In the genomic region with DNA sequence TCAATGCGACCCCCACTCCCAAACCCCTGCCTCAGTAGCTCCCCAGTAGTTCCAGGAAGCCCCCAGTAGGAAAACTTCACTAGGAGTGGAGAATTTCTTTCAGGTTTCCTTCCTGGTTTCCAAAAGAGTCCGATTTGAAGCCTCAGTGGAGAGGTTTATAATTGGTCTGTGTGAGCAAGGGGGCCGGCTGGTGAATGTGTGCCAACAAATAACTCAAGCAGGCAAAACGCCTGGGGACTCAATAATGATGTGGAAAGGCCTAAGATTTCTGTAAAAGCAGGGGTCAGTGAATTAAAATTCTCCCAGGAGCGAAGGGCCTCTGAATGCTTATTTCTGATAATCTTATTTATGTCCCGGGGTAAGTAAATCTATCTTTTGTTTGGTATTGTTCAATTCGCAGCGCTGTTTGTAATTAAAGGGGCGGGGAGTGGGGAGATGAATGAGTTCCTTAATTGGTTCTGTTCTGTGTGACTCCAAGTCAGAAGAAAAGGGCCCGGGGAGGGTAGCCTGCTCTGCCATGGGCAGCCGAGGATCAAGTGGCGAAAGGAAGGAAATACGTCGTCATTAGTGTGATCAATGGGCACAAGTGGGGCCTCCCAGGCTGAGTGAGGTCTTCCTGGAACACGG, we compare ENCODE assay signal across 10 mouse cellular contexts. TPM values are rescaled to one million over a fixed set of nuclear protein-coding genes. Genes with fewer than 3 reads are reported as not detected.
DNase-seq lines count a peak whose midpoint lies in the region; ATAC-seq and TF ChIP-seq lines count a peak whose summit lies in the region.
"Had no signal": no experiment of that assay in that cellular context is flagged by ENCODE, and none has a peak within 500 bp of the region (broad histone marks: within the 10 kb centered on the region; RNA-seq: fewer than 3 reads in every experiment).

No protein-coding gene starts in this region.

- ATAC-seq in cerebellum, adult (ENCODE audit: insufficient number of reproducible peaks, low FRiP score, low TSS enrichment) = no peak
- no peak; the same call in 1 of the 2 replicates for ATAC-seq in embryonic facial prominence, embryonic 11.5 days (replicated peaks; ENCODE audit: insufficient number of reproducible peaks, low FRiP score, low TSS enrichment, low read depth)
- no peak for ATAC-seq in hindbrain, embryonic 14.5 days (ENCODE audit: low FRiP score)
- no peak; the same call in 1 of the 2 replicates for ATAC-seq in midbrain, embryonic 15.5 days (replicated peaks)
- ATAC-seq in lung, postnatal 0 days = no peak

- no peaks in the 10 kb centered on the region for H3K36me3 ChIP-seq in embryonic facial prominence, embryonic 11.5 days (replicated peaks; ENCODE audit: control insufficient read depth, insufficient read depth, low read depth, low read length)
- H3K36me3 ChIP-seq in hindbrain, embryonic 14.5 days (replicated peaks; ENCODE audit: control insufficient read depth, insufficient read depth) = no peaks in the 10 kb centered on the region
- H3K36me3 ChIP-seq in midbrain, embryonic 15.5 days (replicated peaks) = no peaks in the 10 kb centered on the region
- H3K36me3 ChIP-seq in lung, postnatal 0 days (ENCODE audit: insufficient read depth, low read length) = no peaks in the 10 kb centered on the region
- H3K36me3 ChIP-seq: liver, embryonic 15.5 days had no signal

- H3K27ac ChIP-seq in embryonic facial prominence, embryonic 11.5 days (replicated peaks; ENCODE audit: low read depth, low read length) = no peak overlapping the region
- H3K27ac ChIP-seq in hindbrain, embryonic 14.5 days = peak overlapping the region; percentile 70
- H3K27ac ChIP-seq in midbrain, embryonic 15.5 days = peak overlapping the region; percentile 68
- H3K27ac ChIP-seq in lung, postnatal 0 days (ENCODE audit: low read length) = no peak overlapping the region
- H3K27ac ChIP-seq: liver, embryonic 15.5 days had no signal

- TF ChIP-seq CTCF in lung, postnatal 0 days (IDR thresholded peaks at IDR 0.05) = no peak

- TF ChIP-seq EP300 in lung, postnatal 0 days (IDR thresholded peaks at IDR 0.05) = no peak

- H3K27me3 ChIP-seq in embryonic facial prominence, embryonic 11.5 days (ENCODE audit: control insufficient read depth, insufficient read depth, low read length) = no peaks in the 10 kb centered on the region
- H3K27me3 ChIP-seq in hindbrain, embryonic 14.5 days (ENCODE audit: control insufficient read depth, insufficient read depth, low read length) = no peaks in the 10 kb centered on the region; the same call in 1 of the 2 replicates
- no peaks in the 10 kb centered on the region for H3K27me3 ChIP-seq in midbrain, embryonic 15.5 days (replicated peaks)
- no peaks in the 10 kb centered on the region for H3K27me3 ChIP-seq in lung, postnatal 0 days (replicated peaks; ENCODE audit: insufficient read depth, low read length)
- H3K27me3 ChIP-seq: liver, embryonic 15.5 days had no signal

- no peaks in the 10 kb centered on the region for H3K9me3 ChIP-seq in embryonic facial prominence, embryonic 11.5 days (replicated peaks; ENCODE audit: control insufficient read depth, low read length)
- no peaks in the 10 kb centered on the region for H3K9me3 ChIP-seq in hindbrain, embryonic 14.5 days (ENCODE audit: control insufficient read depth, low read length)
- H3K9me3 ChIP-seq in midbrain, embryonic 15.5 days = no peaks in the 10 kb centered on the region
- H3K9me3 ChIP-seq in lung, postnatal 0 days (ENCODE audit: low read length) = no peaks in the 10 kb centered on the region
- H3K9me3 ChIP-seq: liver, embryonic 15.5 days had no signal

- no peaks in the 10 kb centered on the region for H3K4me1 ChIP-seq in embryonic facial prominence, embryonic 11.5 days (ENCODE audit: control insufficient read depth, insufficient read depth, low read length)
- H3K4me1 ChIP-seq in hindbrain, embryonic 14.5 days (replicated peaks; ENCODE audit: control insufficient read depth, insufficient read depth, low read length) = peaks cover 15% of the 10 kb centered on the region
- peaks cover 20% of the 10 kb centered on the region for H3K4me1 ChIP-seq in midbrain, embryonic 15.5 days
- peaks cover 3% of the 10 kb centered on the region; the same call in 1 of the 2 replicates for H3K4me1 ChIP-seq in lung, postnatal 0 days (ENCODE audit: insufficient read depth, low read depth, low read length)
- H3K4me1 ChIP-seq: liver, embryonic 15.5 days had no signal

- H3K9ac ChIP-seq in embryonic facial prominence, embryonic 11.5 days (replicated peaks; ENCODE audit: low read length) = no peak overlapping the region
- H3K9ac ChIP-seq in hindbrain, embryonic 14.5 days = peak overlapping the region; percentile 24; the same call in 1 of the 2 replicates
- H3K9ac ChIP-seq in midbrain, embryonic 15.5 days = no peak overlapping the region
- no peak overlapping the region for H3K9ac ChIP-seq in lung, postnatal 0 days (replicated peaks; ENCODE audit: low read depth)
- H3K9ac ChIP-seq: liver, embryonic 15.5 days had no signal

- no peak overlapping the region for H3K4me3 ChIP-seq in embryonic facial prominence, embryonic 11.5 days (ENCODE audit: low read depth, low read length)
- peak overlapping the region; percentile 2; the same call in 1 of the 2 replicates for H3K4me3 ChIP-seq in hindbrain, embryonic 14.5 days (replicated peaks; ENCODE audit: low read length)
- peak overlapping the region; percentile 13 for H3K4me3 ChIP-seq in midbrain, embryonic 15.5 days
- no peak overlapping the region for H3K4me3 ChIP-seq in lung, postnatal 0 days (ENCODE audit: low read depth, low read length)
- H3K4me3 ChIP-seq: liver, embryonic 15.5 days had no signal

- DNase-seq in cerebellum, postnatal 14 days = peak; percentile 27 to 29
- DNase-seq in embryonic facial prominence, embryonic 11.5 days (ENCODE audit: low spot score) = peak; percentile 61
- peak; percentile 66 for DNase-seq in hindbrain, embryonic 14.5 days (ENCODE audit: low spot score)
- DNase-seq in adrenal gland, postnatal 4 days (ENCODE audit: low spot score in 2 of 2) = no peak
- DNase-seq in lung, postnatal 0 days (ENCODE audit: low spot score) = no peak
- DNase-seq in lung, postnatal 14 days = no peak

- H3K4me2 ChIP-seq in embryonic facial prominence, embryonic 11.5 days (ENCODE audit: low read depth, low read length) = no peak overlapping the region
- peak overlapping the region; percentile 40 for H3K4me2 ChIP-seq in hindbrain, embryonic 14.5 days (replicated peaks)
- peak overlapping the region; percentile 35 for H3K4me2 ChIP-seq in midbrain, embryonic 15.5 days
- no peak overlapping the region for H3K4me2 ChIP-seq in lung, postnatal 0 days (replicated peaks; ENCODE audit: low read depth, low read length)
- H3K4me2 ChIP-seq: liver, embryonic 15.5 days had no signal

- WGBS in embryonic facial prominence, embryonic 11.5 days = 19% methylated on average over 15 of the region's 15 CpGs
- 19% methylated on average over 15 of the region's 15 CpGs for WGBS in hindbrain, embryonic 14.5 days
- 11% methylated on average over 15 of the region's 15 CpGs for WGBS in midbrain, embryonic 15.5 days
- 53% methylated on average over 15 of the region's 15 CpGs for WGBS in lung, postnatal 0 days

RNA-seq across cellular contexts. Expression of a gene that starts 23.4 kb away (rescaled TPM):
- polyA plus RNA-seq in embryonic facial prominence, embryonic 11.5 days (2014; fragmentation: Nextera tagmentation; extraction: Ambion mirVana) = 1.6 and 1.8 TPM in 2 replicates
- polyA plus RNA-seq in hindbrain, embryonic 14.5 days (2014; fragmentation: Nextera tagmentation; extraction: Ambion mirVana) = 2.7 and 3.1 TPM in 2 replicates
- polyA plus RNA-seq in midbrain, embryonic 15.5 days (2015; fragmentation: Nextera tagmentation; extraction: Ambion mirVana) = 2.6 and 3.1 TPM in 2 replicates
- total RNA-seq in adrenal gland, postnatal 4 days (2021) = under 1 TPM in 1 of 2 experiments, not detected in 1; 0.08 TPM
- 1.3 and 1.5 TPM in 2 replicates for polyA plus RNA-seq in lung, postnatal 0 days (2015; fragmentation: Nextera tagmentation; extraction: Ambion mirVana)
- total RNA-seq: gastrocnemius, adult 18-20 months had no signal

Comparison
In these comparisons a context has a peak if more than half of its experiments do, and no peak if none do; other contexts are left out.
1. DNase-seq: peak in cerebellum, postnatal 14 days (2 of 2), embryonic facial prominence, embryonic 11.5 days (single experiment) and hindbrain, embryonic 14.5 days (single experiment); none in adrenal gland, postnatal 4 days (0 of 2), lung, postnatal 0 days (single experiment) and lung, postnatal 14 days (single experiment).
2. H3K27ac ChIP-seq: peak in hindbrain, embryonic 14.5 days (single experiment) and midbrain, embryonic 15.5 days (single experiment); none in embryonic facial prominence, embryonic 11.5 days (single experiment) and lung, postnatal 0 days (single experiment).
3. H3K4me2 ChIP-seq: peak in hindbrain, embryonic 14.5 days (single experiment) and midbrain, embryonic 15.5 days (single experiment); none in embryonic facial prominence, embryonic 11.5 days (single experiment) and lung, postnatal 0 days (single experiment).
4. H3K4me3 ChIP-seq: peak in hindbrain, embryonic 14.5 days (single experiment) and midbrain, embryonic 15.5 days (single experiment); none in embryonic facial prominence, embryonic 11.5 days (single experiment) and lung, postnatal 0 days (single experiment).